Mouse (Mus musculus) G1E (cell line): Measurements from ENCODE around the gene Ano1. TPM values are rescaled to one million over a fixed set of nuclear protein-coding genes. Genes with fewer than 3 reads are reported as not detected.

Experiments
- ATAC-seq: 2 replicates; pipeline ENCODE4 v1.8.0; 2016; ENCODE audit warnings: mild to moderate bottlenecking; ENCODE audit not compliant: insufficient number of reproducible peaks, poor library complexity, low FRiP score, severe bottlenecking; ENCODE audit errors: extremely low read depth
- DNase-seq: peaks from one replicate; pipeline ENCODE4 v3.0.0; 2012; ENCODE audit warnings: low spot score
- H3K27me3 ChIP-seq: 2 replicates; pipeline ENCODE4 v1.6.1; 2012; ENCODE audit warnings: mild to moderate bottlenecking, low read length, inconsistent platforms; ENCODE audit not compliant: insufficient read depth
- H3K36me3 ChIP-seq: replicated peaks from 2 replicates; pipeline ENCODE3; 2012; ENCODE audit warnings: mild to moderate bottlenecking, inconsistent platforms
- H3K4me1 ChIP-seq: 2 replicates; pipeline ENCODE4 v1.6.1; 2012; ENCODE audit warnings: low read depth, low read length, inconsistent platforms, mixed read lengths; ENCODE audit not compliant: insufficient read depth
- H3K4me3 ChIP-seq: 2 replicates; pipeline ENCODE4 v1.5.1; 2012; ENCODE audit warnings: low read depth, mild to moderate bottlenecking, inconsistent platforms, low read length, moderate library complexity, mixed read lengths
- H3K9me3 ChIP-seq: replicated peaks from 2 replicates; pipeline ENCODE4 v1.6.1; 2012; ENCODE audit warnings: inconsistent platforms
- CTCF ChIP-seq: IDR thresholded peaks from 2 replicates; pipeline ENCODE4 v1.5.1; 2012; ENCODE audit warnings: low read depth, low read length, inconsistent platforms, mixed read lengths
- GATA1 ChIP-seq: IDR thresholded peaks from 2 replicates; pipeline ENCODE4 v1.6.1; 2012; ENCODE audit warnings: borderline replicate concordance, low read length, inconsistent platforms, mixed read lengths
- GATA2 ChIP-seq: IDR thresholded peaks from 2 replicates; pipeline ENCODE4 v1.6.1; 2012; ENCODE audit warnings: low read depth, low read length, inconsistent platforms, borderline replicate concordance
- POLR2AphosphoS5 ChIP-seq: IDR thresholded peaks from 2 replicates; pipeline ENCODE4 v1.6.1; 2012; ENCODE audit warnings: low read depth, low read length, inconsistent platforms; ENCODE audit not compliant: insufficient replicate concordance
- TAL1 ChIP-seq: conservative IDR thresholded peaks from 2 replicates; pipeline ENCODE4 v1.6.1; 2012; ENCODE audit warnings: low read depth, low read length, inconsistent platforms, mixed read lengths
- polyA plus RNA-seq: library from polyadenylated mRNA; stranded (reverse); fragments of >175 nt; gene quantifications from 2 replicates; pipeline ENCODE4 v1.2.3, GENCODE M21; 2012
- total RNA-seq, 2 experiments: library from RNA; stranded (forward) in 1 of 2; stranded (reverse) in 1 of 2; fragments of 200-1000 nt in 1 of 2; fragments of >200 nt in 1 of 2; fragmentation: Nextera tagmentation in 1 of 2; gene quantifications; 2 replicates each; pipeline ENCODE4 v1.2.3; 2014 to 2017

The Ano1 gene
- total and polyA plus RNA-seq, 3 experiments, result 1.8 to 7.1 (median 3.7) TPM

DNA sequence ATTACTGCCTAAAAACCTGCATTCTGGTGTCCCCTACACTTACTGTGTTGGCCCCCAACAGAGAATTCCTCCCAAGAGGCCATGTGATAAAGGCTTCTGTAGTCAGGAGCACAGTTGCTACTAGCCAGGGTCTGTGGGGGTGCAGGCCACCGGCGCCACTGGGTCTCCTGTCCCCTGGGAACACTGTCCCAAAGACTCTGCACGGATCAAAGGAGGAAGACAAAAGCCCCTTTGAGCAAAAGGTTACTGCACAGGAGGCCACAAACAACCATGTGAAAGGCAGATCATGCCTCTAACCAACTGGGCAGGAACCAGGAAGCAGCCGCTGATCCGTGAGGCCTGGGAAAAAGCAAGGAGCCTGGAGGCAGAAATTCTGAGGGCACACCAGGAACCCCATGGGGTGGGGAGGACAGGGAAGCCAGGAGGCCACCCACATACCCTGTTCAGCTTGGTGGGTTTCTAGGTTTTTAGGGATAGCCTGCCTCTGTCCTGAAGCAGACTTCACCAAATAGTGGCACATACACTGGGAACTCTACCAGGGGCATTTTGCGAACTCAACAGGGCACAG, 151.4 kb downstream of the Ano1 start:
- no peak for ATAC-seq
- no peak overlapping the region for H3K4me3 ChIP-seq

GRCm38 (mm10) chr7:144589508-144589907, 162.3 kb downstream of the Ano1 start:
- ATAC-seq, result no peak
- TF ChIP-seq CTCF (no peak), TAL1 (no peak)
- peaks cover 13% of the 10 kb centered on the region for H3K36me3 ChIP-seq
- H3K4me3 ChIP-seq, result no peak overlapping the region
- peaks cover 2% of the 10 kb centered on the region; the same call in 1 of the 2 replicates for H3K4me1 ChIP-seq
- H3K9me3 ChIP-seq, result no peaks in the 10 kb centered on the region
- H3K27me3 ChIP-seq, result no peaks in the 10 kb centered on the region
- DNase-seq, result no peak

More for the DNA sequence above, 151.4 kb downstream of the Ano1 start:
- TF ChIP-seq TAL1 (no peak), GATA2 (no peak), GATA1 (no peak), CTCF (no peak), POLR2AphosphoS5 (no peak)
- H3K4me1 ChIP-seq, result no peaks in the 10 kb centered on the region
- H3K9me3 ChIP-seq, result no peaks in the 10 kb centered on the region
- no peaks in the 10 kb centered on the region; the same call in none of the 2 replicates for H3K27me3 ChIP-seq
- DNase-seq, result no peak
- peaks cover 7% of the 10 kb centered on the region for H3K36me3 ChIP-seq

DNA sequence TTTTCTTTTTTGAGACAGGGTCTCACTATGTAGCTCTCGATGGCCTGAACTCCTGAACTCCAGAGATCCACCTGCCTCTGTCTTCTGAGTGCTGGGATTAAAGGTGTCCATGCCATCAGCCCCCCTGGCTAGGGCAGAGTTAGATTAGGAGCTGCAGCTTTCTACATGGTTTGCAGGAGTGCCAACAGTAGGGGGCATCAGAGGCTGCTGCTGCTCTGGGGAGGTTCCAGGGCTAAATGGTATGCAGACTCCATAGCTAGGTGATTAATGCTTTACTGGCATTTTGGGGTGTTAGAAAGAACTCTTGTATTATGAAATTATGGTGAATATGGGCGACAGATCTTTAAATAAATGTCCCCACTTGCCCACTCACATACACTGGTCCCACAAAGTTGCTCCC, 164.5 kb downstream of the Ano1 start:
- DNase-seq (no peak), ATAC-seq (no peak)
- TF ChIP-seq POLR2AphosphoS5, result no peak
- no peak for TF ChIP-seq GATA2
- TF ChIP-seq GATA1, result no peak
- no peak for TF ChIP-seq TAL1
- no peak for TF ChIP-seq CTCF
- H3K4me3 ChIP-seq, result no peak overlapping the region
- H3K9me3 ChIP-seq, result no peaks in the 10 kb centered on the region
- H3K36me3 ChIP-seq, result peaks cover 15% of the 10 kb centered on the region
- H3K4me1 ChIP-seq, result peaks cover 14% of the 10 kb centered on the region
- no peaks in the 10 kb centered on the region for H3K27me3 ChIP-seq

DNA sequence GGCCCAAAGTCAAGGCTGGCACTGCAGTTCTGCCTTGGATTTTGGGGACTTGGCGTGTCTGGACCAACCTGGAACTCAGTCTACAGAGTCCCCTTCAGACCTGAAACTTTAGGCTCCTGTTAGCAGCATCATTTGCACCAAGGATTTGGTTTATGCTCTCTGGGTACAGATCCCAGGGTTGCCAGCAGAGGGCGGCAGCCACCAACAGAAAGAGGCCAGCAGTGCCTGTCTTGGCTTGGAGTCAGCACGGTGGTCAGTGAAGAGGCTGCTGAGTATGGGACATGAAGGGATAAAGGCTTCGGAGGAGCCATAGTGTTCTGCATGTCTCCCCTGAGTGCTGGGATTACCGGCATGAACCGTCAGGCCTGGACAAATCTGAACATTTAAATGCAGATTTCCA, 166.1 kb downstream of the Ano1 start:
- H3K4me3 ChIP-seq, result no peak overlapping the region
- H3K4me1 ChIP-seq, result peaks cover 25% of the 10 kb centered on the region
- TF ChIP-seq TAL1, result no peak
- peak; percentile 86 for TF ChIP-seq CTCF
- TF ChIP-seq POLR2AphosphoS5, result no peak
- no peak for TF ChIP-seq GATA2
- no peak for TF ChIP-seq GATA1
- no peak for ATAC-seq
- H3K9me3 ChIP-seq, result no peaks in the 10 kb centered on the region
- peaks cover 18% of the 10 kb centered on the region for H3K36me3 ChIP-seq
- no peaks in the 10 kb centered on the region for H3K27me3 ChIP-seq
- DNase-seq, result peak; percentile 31

DNA sequence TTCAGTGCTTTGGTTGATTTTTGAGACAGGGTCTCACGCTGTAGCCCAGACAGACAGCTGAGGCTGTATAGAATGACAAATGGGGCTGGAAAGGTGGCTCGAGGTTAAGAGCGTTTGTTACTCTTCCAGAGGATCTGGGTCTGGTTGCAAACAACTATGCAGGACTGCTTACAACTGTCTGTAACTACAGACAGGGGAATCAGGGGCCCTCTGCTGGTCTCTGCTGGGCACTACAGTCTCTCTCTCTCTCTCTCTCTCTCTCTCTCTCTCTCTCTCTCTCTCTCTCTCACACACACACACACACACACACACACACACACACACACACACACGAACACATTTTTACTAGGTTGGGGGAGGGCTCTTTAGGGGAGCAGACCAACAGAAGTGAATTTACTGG, 168.2 kb downstream of the Ano1 start:
- TF ChIP-seq CTCF, result peak; percentile 64
- TF ChIP-seq POLR2AphosphoS5, result no peak
- ATAC-seq, result no peak
- no peak overlapping the region for H3K4me3 ChIP-seq
- DNase-seq, result peak; percentile 25
- no peaks in the 10 kb centered on the region for H3K27me3 ChIP-seq
- peaks cover 43% of the 10 kb centered on the region for H3K4me1 ChIP-seq
- no peaks in the 10 kb centered on the region for H3K9me3 ChIP-seq
- peaks cover 29% of the 10 kb centered on the region for H3K36me3 ChIP-seq

DNA sequence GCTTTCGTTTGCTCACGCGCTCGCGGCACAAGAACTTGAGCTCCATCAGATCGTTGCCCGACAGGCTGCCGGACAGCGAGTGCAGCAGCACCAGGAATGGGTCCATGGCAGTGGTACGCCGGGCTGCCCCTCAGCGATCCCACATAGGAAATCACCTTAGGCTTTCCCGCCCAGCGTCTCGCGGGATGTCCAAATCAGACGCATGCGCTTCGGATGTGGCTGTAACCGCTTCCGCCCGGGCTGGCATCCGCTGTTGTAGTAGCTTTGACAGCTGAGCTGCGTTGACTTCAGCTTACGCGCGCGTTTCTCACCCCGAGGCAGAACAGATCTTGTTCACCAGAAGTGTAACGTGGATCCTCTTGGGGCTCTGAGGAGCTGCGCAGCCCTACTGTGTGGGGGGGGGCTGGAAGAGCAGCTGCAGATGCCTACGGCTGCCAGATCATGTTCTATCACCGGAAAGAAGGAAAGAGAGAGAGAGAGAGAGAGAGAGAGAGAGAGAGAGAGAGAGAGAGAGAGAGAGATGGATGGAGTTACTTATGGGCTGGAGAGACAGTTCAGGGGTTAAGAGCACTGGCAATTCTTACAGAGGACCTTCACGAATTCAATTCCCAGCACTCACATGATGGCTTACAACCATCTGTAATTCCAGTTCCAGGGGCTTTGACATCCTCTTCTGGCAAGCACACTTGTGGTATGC, 169.3 kb downstream of the Ano1 start, which contains the start of gene Fadd:
Gene Fadd, minus strand, starts transcription at position 180 of the 697 bp plus-strand sequence.
- DNase-seq (peak; percentile 91), ATAC-seq (peak; percentile 66)
- peaks cover 43% of the 10 kb centered on the region for H3K4me1 ChIP-seq
- H3K4me3 ChIP-seq, result peak within 1 kb of the TSS; percentile 96
- H3K36me3 ChIP-seq, result peaks cover 41% of the 10 kb centered on the region
- H3K27me3 ChIP-seq, result no peaks in the 10 kb centered on the region
- TF ChIP-seq GATA1 (no peak), TAL1 (no peak), GATA2 (no peak), POLR2AphosphoS5 (no peak), CTCF (no peak)
- H3K9me3 ChIP-seq, result no peaks in the 10 kb centered on the region
